Mouse (Mus musculus) hindbrain, embryonic 15.5 days (tissue): ENCODE results near the gene Fbxo46. TPM values are rescaled to one million over a fixed set of nuclear protein-coding genes. Genes with fewer than 3 reads are reported as not detected.

Source experiments
- ATAC-seq: fragments of 200-750 bp; cut with Nextera tagmentation; 2 replicates; pipeline ENCODE4 v1.8.0; 2017; ENCODE audit warnings: low read depth, moderate number of reproducible peaks, moderate TSS enrichment; ENCODE audit not compliant: low FRiP score
- H3K27ac ChIP-seq: fragments of 300-500 bp; sonication (generic); replicated peaks from 2 replicates; pipeline ENCODE4 v1.5.1; 2015; ENCODE audit warnings: mild to moderate bottlenecking, inconsistent platforms
- H3K27me3 ChIP-seq: fragments of 300-500 bp; sonication (generic); 2 replicates; pipeline ENCODE4 v1.6.1; 2015; ENCODE audit warnings: control low read depth, inconsistent platforms
- H3K36me3 ChIP-seq: fragments of 300-500 bp; sonication (generic); 2 replicates; pipeline ENCODE4 v1.6.1; 2015; ENCODE audit warnings: control low read depth, inconsistent platforms
- H3K4me1 ChIP-seq: fragments of 300-500 bp; sonication (generic); replicated peaks from 2 replicates; pipeline ENCODE4 v1.6.1; 2015; ENCODE audit warnings: control low read depth, inconsistent platforms
- H3K4me2 ChIP-seq: fragments of 300-500 bp; sonication (generic); 2 replicates; pipeline ENCODE4 v1.6.1; 2015; ENCODE audit warnings: moderate library complexity, mild to moderate bottlenecking, inconsistent platforms
- H3K4me3 ChIP-seq: fragments of 300-500 bp; sonication (generic); 2 replicates; pipeline ENCODE4 v1.5.1; 2015; ENCODE audit warnings: mild to moderate bottlenecking, inconsistent platforms
- H3K9ac ChIP-seq: fragments of 300-500 bp; sonication (generic); 2 replicates; pipeline ENCODE4 v1.6.1; 2015; ENCODE audit warnings: inconsistent platforms
- H3K9me3 ChIP-seq: fragments of 300-500 bp; sonication (generic); 2 replicates; pipeline ENCODE4 v1.6.1; 2016; ENCODE audit warnings: control low read depth, inconsistent platforms
- WGBS: fragments of 180-500 bp; shearing (Covaris S2); methylation state at CpG from one replicate; pipeline ENCODE4 v1.1.7; 2015; 5-methylcytosine and 5-hydroxymethylcytosine counted together
- polyA plus RNA-seq: library from polyadenylated mRNA; unstranded; fragments of >200 nt; fragmentation: Nextera tagmentation; extraction: Ambion mirVana; gene quantifications from 2 replicates; pipeline ENCODE4 v1.2.1, GENCODE M21; 2015

The Fbxo46 gene
- polyA plus RNA-seq, 1 experiment from 2014 or later, result 16.2 TPM

GRCm38 (mm10) chr7:19162928-19163327, 43.3 kb downstream of the Fbxo46 start:
- H3K4me3 ChIP-seq, result no peak overlapping the region
- ATAC-seq, result no peak
- peaks cover 32% of the 10 kb centered on the region for H3K4me1 ChIP-seq
- H3K9me3 ChIP-seq, result no peaks in the 10 kb centered on the region
- no peak overlapping the region for H3K27ac ChIP-seq
- H3K27me3 ChIP-seq, result peaks cover 38% of the 10 kb centered on the region
- no peak overlapping the region for H3K4me2 ChIP-seq
- no peaks in the 10 kb centered on the region for H3K36me3 ChIP-seq
- no peak overlapping the region for H3K9ac ChIP-seq
- WGBS, result 88% methylated on average over 7 of the region's 7 CpGs

GRCm38 (mm10) chr7:19163752-19164151, 44.1 kb downstream of the Fbxo46 start:
- no peak overlapping the region for H3K27ac ChIP-seq
- no peak for ATAC-seq
- no peak overlapping the region for H3K9ac ChIP-seq
- H3K4me1 ChIP-seq, result peaks cover 32% of the 10 kb centered on the region
- H3K27me3 ChIP-seq, result peaks cover 38% of the 10 kb centered on the region
- H3K36me3 ChIP-seq, result no peaks in the 10 kb centered on the region
- WGBS, result 25% methylated on average over 12 of the region's 12 CpGs
- peak overlapping the region; percentile 40; the same call in 1 of the 2 replicates for H3K4me2 ChIP-seq
- no peak overlapping the region for H3K4me3 ChIP-seq
- H3K9me3 ChIP-seq, result no peaks in the 10 kb centered on the region

GRCm38 (mm10) chr7:19164189-19164588, 44.5 kb downstream of the Fbxo46 start:
- H3K9ac ChIP-seq, result no peak overlapping the region

GRCm38 (mm10) chr7:19164978-19165377, 45.3 kb downstream of the Fbxo46 start:
- Histone ChIP-seq H3K4me3 (no peak overlapping the region), H3K36me3 (no peaks in the 10 kb centered on the region), H3K4me1 (peaks cover 23% of the 10 kb centered on the region), H3K27me3 (peaks cover 29% of the 10 kb centered on the region), H3K9ac (no peak overlapping the region), H3K27ac (no peak overlapping the region), H3K4me2 (peak overlapping the region; percentile 40), H3K9me3 (no peaks in the 10 kb centered on the region)
- ATAC-seq, result no peak
- WGBS, result 5% methylated on average over 13 of the region's 13 CpGs

More at GRCm38 (mm10) chr7:19164189-19164588, 44.5 kb downstream of the Fbxo46 start:
- Histone ChIP-seq H3K4me3 (no peak overlapping the region), H3K36me3 (no peaks in the 10 kb centered on the region), H3K27ac (no peak overlapping the region), H3K4me2 (peak overlapping the region; percentile 40), H3K27me3 (peaks cover 36% of the 10 kb centered on the region), H3K9me3 (no peaks in the 10 kb centered on the region), H3K4me1 (peaks cover 31% of the 10 kb centered on the region)
- WGBS, result 4% methylated on average over 6 of the region's 6 CpGs
- 0 out of 2 replicates have a peak, but pooled peaks have one; percentile 13 for ATAC-seq

GRCm38 (mm10) chr7:19165656-19166423, 46.2 kb downstream of the Fbxo46 start, which contains the start of gene Gipr:
Gipr (minus strand) TSS chr7:19166127.
- Histone ChIP-seq H3K4me1 (peaks cover 16% of the 10 kb centered on the region), H3K9ac (no peak within 1 kb of the TSS), H3K9me3 (no peaks in the 10 kb centered on the region), H3K4me3 (no peak within 1 kb of the TSS), H3K36me3 (no peaks in the 10 kb centered on the region), H3K27ac (no peak within 1 kb of the TSS), H3K4me2 (peak within 1 kb of the TSS; percentile 40), H3K27me3 (peaks cover 29% of the 10 kb centered on the region)
- ATAC-seq, result no peak
- WGBS, result 12% methylated on average over 14 of the region's 14 CpGs

- H3K9ac ChIP-seq, result no peak overlapping the region
- no peak overlapping the region for H3K27ac ChIP-seq
- no peak overlapping the region for H3K4me3 ChIP-seq
- no peaks in the 10 kb centered on the region for H3K9me3 ChIP-seq
- 96% methylated on average over 3 of the region's 3 CpGs for WGBS
- no peaks in the 10 kb centered on the region for H3K36me3 ChIP-seq
- H3K4me2 ChIP-seq, result no peak overlapping the region
- H3K27me3 ChIP-seq, result peaks cover 27% of the 10 kb centered on the region
- H3K4me1 ChIP-seq, result peaks cover 18% of the 10 kb centered on the region
- no peak for ATAC-seq
These were observed 47.3 kb downstream of the Fbxo46 start for GRCm38 (mm10) chr7:19166990-19167389.

- Histone ChIP-seq H3K9me3 (no peaks in the 10 kb centered on the region), H3K4me3 (no peak overlapping the region), H3K4me1 (peaks cover 27% of the 10 kb centered on the region), H3K27me3 (peaks cover 5% of the 10 kb centered on the region; the same call in 1 of the 2 replicates), H3K27ac (no peak overlapping the region), H3K4me2 (no peak overlapping the region), H3K36me3 (no peaks in the 10 kb centered on the region), H3K9ac (no peak overlapping the region)
- 61% methylated on average over 10 of the region's 10 CpGs for WGBS
- ATAC-seq, result no peak
These were observed 49.8 kb downstream of the Fbxo46 start for GRCm38 (mm10) chr7:19169506-19169905.

- H3K27me3 ChIP-seq, result no peaks in the 10 kb centered on the region
- H3K4me1 ChIP-seq, result peaks cover 22% of the 10 kb centered on the region
- no peaks in the 10 kb centered on the region for H3K9me3 ChIP-seq
- H3K36me3 ChIP-seq, result no peaks in the 10 kb centered on the region
- no peak overlapping the region for H3K4me2 ChIP-seq
- peak; percentile 29; the same call in 1 of the 2 replicates for ATAC-seq
- no peak overlapping the region for H3K9ac ChIP-seq
- H3K4me3 ChIP-seq, result no peak overlapping the region
- 48% methylated on average over 8 of the region's 8 CpGs for WGBS
- no peak overlapping the region for H3K27ac ChIP-seq
These were observed 50.5 kb downstream of the Fbxo46 start for GRCm38 (mm10) chr7:19170142-19170541.

GRCm38 (mm10) chr7:19171831-19172230, 52.2 kb downstream of the Fbxo46 start:
- no peaks in the 10 kb centered on the region for H3K36me3 ChIP-seq
- H3K9me3 ChIP-seq, result no peaks in the 10 kb centered on the region
- H3K9ac ChIP-seq, result no peak overlapping the region
- H3K4me3 ChIP-seq, result no peak overlapping the region
- H3K4me1 ChIP-seq, result peaks cover 22% of the 10 kb centered on the region
- H3K4me2 ChIP-seq, result no peak overlapping the region
- H3K27ac ChIP-seq, result no peak overlapping the region
- no peak for ATAC-seq
- H3K27me3 ChIP-seq, result no peaks in the 10 kb centered on the region
- 34% methylated on average over 8 of the region's 8 CpGs for WGBS

- H3K27ac ChIP-seq, result peak overlapping the region; percentile 23; the same call in 1 of the 2 replicates
- 0 out of 2 replicates have a peak overlapping the region, but pooled peaks have one; percentile 2 for H3K9ac ChIP-seq
- H3K27me3 ChIP-seq, result 0 out of 2 replicates have a peak, but pooled peaks cover 8% of the 10 kb centered on the region
- H3K4me2 ChIP-seq, result peak overlapping the region; percentile 57
- H3K36me3 ChIP-seq, result no peaks in the 10 kb centered on the region
- 2% methylated on average over 17 of the region's 17 CpGs for WGBS
- no peak for ATAC-seq
- H3K9me3 ChIP-seq, result no peaks in the 10 kb centered on the region
- peaks cover 32% of the 10 kb centered on the region for H3K4me1 ChIP-seq
- H3K4me3 ChIP-seq, result peak overlapping the region; percentile 25
These were observed 53.2 kb downstream of the Fbxo46 start for GRCm38 (mm10) chr7:19172874-19173273.

GRCm38 (mm10) chr7:19175708-19176515, 56.3 kb downstream of the Fbxo46 start, which contains the start of gene Eml2:
Eml2 (plus strand) TSS chr7:19176421.
- peaks cover 51% of the 10 kb centered on the region for H3K4me1 ChIP-seq
- peak within 1 kb of the TSS; percentile 83 for H3K27ac ChIP-seq
- peak within 1 kb of the TSS; percentile 83 for H3K9ac ChIP-seq
- peak; percentile 95 for ATAC-seq
- H3K4me3 ChIP-seq, result peak within 1 kb of the TSS; percentile 78
- H3K27me3 ChIP-seq, result peaks cover 29% of the 10 kb centered on the region; the same call in 1 of the 2 replicates
- H3K36me3 ChIP-seq, result no peaks in the 10 kb centered on the region
- 1% methylated on average over 30 of the region's 30 CpGs for whole genome bisulfite sequencing
- H3K4me2 ChIP-seq, result peak within 1 kb of the TSS; percentile 78
- H3K9me3 ChIP-seq, result no peaks in the 10 kb centered on the region
